Mouse (Mus musculus): ENCODE data around the gene Olfr18. TPM values are rescaled to one million over a fixed set of nuclear protein-coding genes. Genes with fewer than 3 reads are reported as not detected.
A peak's percentile ranks its signal among the peaks of the same experiment; 100 is the strongest.
"Not testable (repeated sequence)": the region's sequence is repeated elsewhere in the genome, so short reads cannot be mapped to it uniquely, and the experiment has no call there.

Gene Olfr18
- total RNA-seq (2014; fragmentation: Nextera tagmentation), result not detected in 2 replicates
- total RNA-seq (2017), result not detected in 2 replicates

DNA sequence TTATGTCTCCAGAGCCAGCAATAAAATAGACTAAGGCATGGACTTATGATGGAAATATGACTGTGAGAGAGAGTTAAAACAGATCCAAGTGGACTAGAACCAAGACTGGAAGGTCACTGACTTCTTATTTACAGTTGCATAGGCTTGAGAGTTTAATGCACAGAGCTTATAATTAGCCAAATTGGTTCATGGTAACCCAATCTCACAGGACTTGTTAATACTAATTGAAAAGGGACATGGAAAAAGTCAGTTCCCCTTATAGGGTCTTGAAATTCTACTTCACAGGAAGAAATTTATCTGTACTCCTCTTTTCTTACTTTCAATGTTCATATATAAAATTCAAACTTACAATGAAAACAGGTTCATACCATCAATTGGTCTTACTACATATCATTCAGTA is at the start of gene Olfr18:
Olfr18 (minus strand) TSS at position 101 of the 400 bp plus-strand sequence.
- no peak for ATAC-seq (replicated peaks; ENCODE audit: poor library complexity, severe bottlenecking)

DNA sequence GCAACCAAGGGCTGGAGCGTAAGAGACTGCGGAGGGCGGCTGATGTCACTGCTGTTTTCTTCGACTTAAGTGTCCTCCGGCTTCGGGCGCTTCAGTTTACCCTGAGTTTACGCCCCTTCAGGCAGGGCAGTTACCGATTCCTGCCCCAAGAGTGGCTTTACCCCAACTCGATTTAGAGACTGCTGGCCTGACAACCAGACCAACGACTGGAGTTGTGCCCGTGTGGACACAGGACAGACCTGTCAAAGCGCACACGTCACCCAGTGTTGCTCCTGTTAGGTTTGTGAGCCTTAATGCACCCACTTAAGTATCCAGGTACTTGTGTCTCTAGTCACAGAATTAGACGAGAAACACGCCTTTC is 49.4 kb upstream of the Olfr18 start:
- peak; percentile 62 for ATAC-seq (replicated peaks; ENCODE audit: poor library complexity, severe bottlenecking)

DNA sequence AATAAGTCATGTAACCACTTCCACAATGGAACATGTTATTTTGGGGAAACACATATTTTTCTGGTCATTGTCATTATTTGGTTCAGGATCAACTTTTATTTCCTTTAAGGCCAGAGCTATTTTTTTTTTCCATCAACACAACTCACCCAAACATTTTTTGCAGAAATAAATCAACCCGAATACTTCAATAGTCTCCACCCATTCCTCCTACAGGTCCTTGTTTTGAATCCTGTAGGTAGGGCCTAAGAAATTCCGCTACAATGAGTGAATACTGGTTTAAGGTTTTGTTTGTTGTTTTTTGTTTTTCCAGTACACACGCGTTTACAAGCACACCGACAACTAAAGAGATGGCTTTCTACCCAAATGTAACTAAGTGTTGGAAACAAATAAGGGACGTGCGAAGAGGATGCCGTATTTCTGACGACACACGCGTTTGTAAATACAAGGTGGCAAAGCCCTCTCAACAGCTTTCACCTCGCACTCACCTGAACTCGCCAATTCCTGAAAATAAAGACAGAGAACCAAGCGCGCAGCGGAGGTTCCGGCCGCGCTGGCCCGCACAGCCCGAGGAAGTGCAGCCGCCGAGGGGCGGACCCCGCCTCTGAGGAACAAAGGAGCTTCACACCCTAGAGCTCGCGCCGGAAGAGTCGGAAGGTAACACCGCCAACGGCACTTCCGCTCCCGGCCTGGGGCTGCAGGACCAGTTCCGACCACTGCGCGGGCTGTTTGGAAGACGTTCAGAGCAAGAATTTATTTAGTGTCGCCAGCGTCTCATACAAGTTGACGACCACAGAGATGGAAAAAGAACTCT is 48.8 kb upstream of the Olfr18 start, which contains the start of gene Zfp560:
Zfp560 (minus strand) TSS at position 646 of the 811 bp plus-strand sequence.
- peak; percentile 100 for ATAC-seq (replicated peaks; ENCODE audit: poor library complexity, severe bottlenecking)

DNA sequence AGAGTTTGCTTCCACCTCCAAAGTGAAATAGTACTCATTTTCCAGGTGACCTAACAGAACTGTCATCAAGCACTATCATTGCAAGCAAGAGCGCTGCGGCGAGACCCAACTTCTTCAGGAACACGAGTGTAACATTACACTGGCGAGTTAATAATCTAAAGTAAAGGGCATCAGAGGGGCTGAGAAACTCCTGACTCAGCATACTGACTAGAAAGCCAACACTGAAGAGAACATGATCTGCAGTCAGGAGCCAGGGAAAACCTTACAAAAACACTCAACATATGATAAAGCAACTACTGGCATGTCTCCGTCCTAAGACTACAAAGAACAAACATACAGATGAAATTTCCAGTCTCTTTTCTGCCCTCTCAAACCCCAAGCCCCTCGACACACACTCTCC is 47.8 kb upstream of the Olfr18 start:
- no peak for ATAC-seq (replicated peaks; ENCODE audit: poor library complexity, severe bottlenecking)

- ATAC-seq (replicated peaks; ENCODE audit: poor library complexity, severe bottlenecking), result no peak
These were observed 38.8 kb upstream of the Olfr18 start for GRCm38 (mm10) chr9:20374712-20375111.

DNA sequence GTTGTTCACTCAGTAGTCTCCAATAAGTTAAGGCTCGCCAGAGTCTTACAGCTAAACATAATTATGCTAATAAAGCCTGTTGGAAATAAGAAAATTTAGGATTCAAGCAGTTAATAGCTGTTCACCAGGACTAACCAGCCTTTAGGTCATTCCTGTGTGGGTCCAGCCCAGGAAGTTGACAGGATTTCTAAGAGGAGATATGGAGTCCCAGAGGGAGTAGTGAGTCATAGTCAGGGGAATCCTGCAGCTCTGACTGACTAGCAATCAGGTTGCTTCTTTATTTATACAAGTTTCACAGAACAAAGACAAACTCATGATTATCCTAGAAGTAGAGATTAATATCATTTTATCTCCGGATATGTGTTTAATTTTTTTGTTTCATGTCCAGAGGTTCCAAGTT is 31.4 kb upstream of the Olfr18 start:
- no peak for ATAC-seq (replicated peaks; ENCODE audit: poor library complexity, severe bottlenecking)

- ATAC-seq (replicated peaks; ENCODE audit: poor library complexity, severe bottlenecking), result no peak
These were observed 12.6 kb upstream of the Olfr18 start for GRCm38 (mm10) chr9:20348501-20348900.

DNA sequence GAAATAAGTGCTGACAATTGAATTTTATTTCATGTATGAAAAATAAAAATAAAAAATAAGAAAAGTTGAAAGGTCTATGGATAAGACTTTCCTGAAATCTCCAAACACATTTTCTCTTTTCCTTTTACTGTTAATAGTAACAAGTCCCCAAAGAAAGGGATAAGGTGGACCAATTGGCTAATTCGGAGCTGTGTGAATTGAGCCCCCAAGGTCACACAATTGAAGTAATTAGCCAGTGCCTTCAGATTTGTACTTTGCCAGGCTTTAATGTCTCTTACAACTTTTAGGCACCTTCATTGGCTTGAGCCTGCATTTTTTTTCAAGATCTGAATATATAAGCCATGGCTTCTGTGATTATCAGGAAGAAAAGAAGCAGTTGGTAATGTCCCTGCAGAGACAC is 37.7 kb downstream of the Olfr18 start, which contains the start of gene Olfr873:
Olfr873 (plus strand) TSS at position 301 of the 400 bp plus-strand sequence.
- no peak for ATAC-seq (replicated peaks; ENCODE audit: poor library complexity, severe bottlenecking)

GRCm38 (mm10) chr9:20295562-20295961 is 40.3 kb downstream of the Olfr18 start:
- not testable (repeated sequence) for ATAC-seq (replicated peaks; ENCODE audit: poor library complexity, severe bottlenecking)

- no peak for ATAC-seq (replicated peaks; ENCODE audit: poor library complexity, severe bottlenecking)
These were observed 53.8 kb downstream of the Olfr18 start, which contains the start of gene Olfr39 for GRCm38 (mm10) chr9:20282051-20282450. Gene Olfr39, plus strand, starts transcription at chr9:20282351.

Other genes with a start within 250 kb of the Olfr18 start
- gene Olfr868, start 237.5 kb downstream of the Olfr18 start, total RNA-seq (2014; fragmentation: Nextera tagmentation), result not detected in 2 replicates
- gene Olfr868, start 237.5 kb downstream of the Olfr18 start, total RNA-seq (2017), result not detected in 2 replicates
- gene Olfr869, start 207.1 kb downstream of the Olfr18 start, total RNA-seq (2014; fragmentation: Nextera tagmentation), result not detected in 2 replicates
- not detected in 2 replicates for gene Olfr869, start 207.1 kb downstream of the Olfr18 start, total RNA-seq (2017)
- not detected in 2 replicates for gene Olfr870, start 162.0 kb downstream of the Olfr18 start, total RNA-seq (2014; fragmentation: Nextera tagmentation)
- not detected in 2 replicates for gene Olfr870, start 162.0 kb downstream of the Olfr18 start, total RNA-seq (2017)
- gene Olfr871, start 123.9 kb downstream of the Olfr18 start, total RNA-seq (2014; fragmentation: Nextera tagmentation), result not detected in 2 replicates
- not detected in 2 replicates for gene Olfr871, start 123.9 kb downstream of the Olfr18 start, total RNA-seq (2017)
- gene Olfr872, start 99.0 kb downstream of the Olfr18 start, total RNA-seq (2014; fragmentation: Nextera tagmentation), result not detected in 2 replicates
- gene Olfr872, start 99.0 kb downstream of the Olfr18 start, total RNA-seq (2017), result not detected in 2 replicates
- gene Olfr39, start 53.7 kb downstream of the Olfr18 start, total RNA-seq (2014; fragmentation: Nextera tagmentation), result not detected in 2 replicates
- not detected in 2 replicates for gene Olfr39, start 53.7 kb downstream of the Olfr18 start, total RNA-seq (2017)
- gene Olfr873, start 37.6 kb downstream of the Olfr18 start, total RNA-seq (2014; fragmentation: Nextera tagmentation), result not detected in 2 replicates
- not detected in 2 replicates for gene Olfr873, start 37.6 kb downstream of the Olfr18 start, total RNA-seq (2017)
- gene Zfp560, start 49.1 kb upstream of the Olfr18 start, total RNA-seq (2014; fragmentation: Nextera tagmentation), result 20.4 and 25.0 TPM in 2 replicates
- gene Zfp560, start 49.1 kb upstream of the Olfr18 start, total RNA-seq (2017), result 5.6 and 8.1 TPM in 2 replicates
- gene Zfp26, start 124.1 kb upstream of the Olfr18 start, total RNA-seq (2014; fragmentation: Nextera tagmentation), result 19.6 and 28.9 TPM in 2 replicates
- gene Zfp26, start 124.1 kb upstream of the Olfr18 start, total RNA-seq (2017), result 21.0 and 29.0 TPM in 2 replicates
- gene Zfp426, start 156.7 kb upstream of the Olfr18 start, total RNA-seq (2014; fragmentation: Nextera tagmentation), result 18.3 and 22.9 TPM in 2 replicates
- gene Zfp426, start 156.7 kb upstream of the Olfr18 start, total RNA-seq (2017), result 22.1 and 22.6 TPM in 2 replicates
- gene Zfp266, start 185.3 kb upstream of the Olfr18 start, total RNA-seq (2014; fragmentation: Nextera tagmentation), result 40.0 and 43.5 TPM in 2 replicates
- gene Zfp266, start 185.3 kb upstream of the Olfr18 start, total RNA-seq (2017), result 33.1 and 38.8 TPM in 2 replicates
- 7.1 and 7.3 TPM in 2 replicates for gene Zfp846, start 245.2 kb upstream of the Olfr18 start, total RNA-seq (2014; fragmentation: Nextera tagmentation)
- 4.7 and 13.0 TPM in 2 replicates for gene Zfp846, start 245.2 kb upstream of the Olfr18 start, total RNA-seq (2017)

Data from granulocyte monocyte progenitor cell, adult 5-6 weeks (primary cell).